Mouse (Mus musculus): ENCODE measurements around the gene Igfbp3.
"Not testable (repeated sequence)": the region's sequence is repeated elsewhere in the genome, so short reads cannot be mapped to it uniquely, and the experiment has no call there.

Gene Igfbp3

GRCm38 (mm10) chr11:7213501-7214341, at the start of gene Igfbp3:
Gene Igfbp3, minus strand, starts transcription at chr11:7213923.
- DNase-seq (ENCODE audit: low read depth, low spot score): peak; percentile 46

GRCm38 (mm10) chr11:7250870-7251269, 37.1 kb upstream of the Igfbp3 start:
- no peak for DNase-seq (ENCODE audit: low read depth, low spot score)

- DNase-seq (ENCODE audit: low read depth, low spot score): no peak
These were observed 36.7 kb upstream of the Igfbp3 start for GRCm38 (mm10) chr11:7250415-7250814.

- DNase-seq (ENCODE audit: low read depth, low spot score): no peak
These were observed 31.1 kb upstream of the Igfbp3 start for GRCm38 (mm10) chr11:7244782-7245181.

GRCm38 (mm10) chr11:7239041-7239740, 25.5 kb upstream of the Igfbp3 start:
- DNase-seq (ENCODE audit: low read depth, low spot score): no peak

GRCm38 (mm10) chr11:7238546-7238945, 24.8 kb upstream of the Igfbp3 start:
- DNase-seq (ENCODE audit: low read depth, low spot score): no peak

GRCm38 (mm10) chr11:7237712-7238111, 24.0 kb upstream of the Igfbp3 start:
- no peak for DNase-seq (ENCODE audit: low read depth, low spot score)

- DNase-seq (ENCODE audit: low read depth, low spot score): no peak
These were observed 23.0 kb upstream of the Igfbp3 start for GRCm38 (mm10) chr11:7236751-7237150.

- no peak for DNase-seq (ENCODE audit: low read depth, low spot score)
These were observed 21.4 kb upstream of the Igfbp3 start for GRCm38 (mm10) chr11:7234981-7235609.

GRCm38 (mm10) chr11:7234436-7234835, 20.7 kb upstream of the Igfbp3 start:
- DNase-seq (ENCODE audit: low read depth, low spot score): no peak

GRCm38 (mm10) chr11:7233333-7233732, 19.6 kb upstream of the Igfbp3 start:
- DNase-seq (ENCODE audit: low read depth, low spot score): no peak

GRCm38 (mm10) chr11:7231958-7232357, 18.2 kb upstream of the Igfbp3 start:
- DNase-seq (ENCODE audit: low read depth, low spot score): no peak

GRCm38 (mm10) chr11:7230000-7230399, 16.3 kb upstream of the Igfbp3 start:
- DNase-seq (ENCODE audit: low read depth, low spot score): no peak

GRCm38 (mm10) chr11:7228107-7228506, 14.4 kb upstream of the Igfbp3 start:
- no peak for DNase-seq (ENCODE audit: low read depth, low spot score)

- no peak for DNase-seq (ENCODE audit: low read depth, low spot score)
These were observed 13.3 kb upstream of the Igfbp3 start for GRCm38 (mm10) chr11:7226810-7227550.

- DNase-seq (ENCODE audit: low read depth, low spot score): no peak
These were observed 12.5 kb upstream of the Igfbp3 start for GRCm38 (mm10) chr11:7226200-7226599.

- DNase-seq (ENCODE audit: low read depth, low spot score): not testable (repeated sequence)
These were observed 8.1 kb upstream of the Igfbp3 start for GRCm38 (mm10) chr11:7221826-7222225.

- DNase-seq (ENCODE audit: low read depth, low spot score): peak; percentile 54
These were observed 2.0 kb upstream of the Igfbp3 start for GRCm38 (mm10) chr11:7215703-7216102.

GRCm38 (mm10) chr11:7214761-7215160, 1.0 kb upstream of the Igfbp3 start:
- DNase-seq (ENCODE audit: low read depth, low spot score): peak; percentile 76

GRCm38 (mm10) chr11:7214342-7214660, 578 bp upstream of the Igfbp3 start:
- no peak for DNase-seq (ENCODE audit: low read depth, low spot score)

- DNase-seq (ENCODE audit: low read depth, low spot score): no peak
These were observed 592 bp downstream of the Igfbp3 start for GRCm38 (mm10) chr11:7213161-7213500.
